8 mouse cellular contexts compared by ENCODE assay signal in the genomic region with DNA sequence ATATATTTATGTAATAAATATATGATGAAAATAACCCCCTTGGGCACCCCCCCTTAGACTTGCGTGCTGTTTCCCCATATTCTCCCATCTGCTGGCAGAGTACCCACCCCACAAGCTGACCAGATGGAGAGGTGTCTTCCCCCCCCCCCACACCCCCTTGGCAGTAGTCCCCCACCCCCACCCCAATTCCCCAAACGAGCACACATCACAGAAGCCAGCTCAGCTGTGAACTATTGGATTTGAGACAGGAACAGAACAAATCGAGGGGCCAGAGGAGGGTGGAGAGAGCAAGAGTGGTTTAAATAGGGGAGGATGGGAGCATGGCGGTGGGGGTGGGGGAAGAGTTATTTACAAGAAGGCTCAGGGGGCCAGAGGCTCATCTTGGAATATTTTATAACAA. TPM values are rescaled to one million over a fixed set of nuclear protein-coding genes. Genes with fewer than 3 reads are reported as not detected.
DNase-seq lines count a peak whose midpoint lies in the region; ATAC-seq lines count a peak whose summit lies in the region.

No protein-coding gene starts in this region.

- no peak for ATAC-seq in kidney, embryonic 15.5 days (replicated peaks; ENCODE audit: low FRiP score)
- no peak for ATAC-seq in embryonic facial prominence, embryonic 12.5 days (ENCODE audit: insufficient number of reproducible peaks, insufficient read depth, low FRiP score, low TSS enrichment)
- ATAC-seq in hindbrain, embryonic 12.5 days (ENCODE audit: low FRiP score): peak; percentile 20; the same call in 1 of the 2 replicates
- 0 out of 2 replicates have a peak, but pooled peaks have one; percentile 27 for ATAC-seq in midbrain, embryonic 12.5 days (ENCODE audit: low FRiP score, low read depth)
- no peak for ATAC-seq in monocyte, adult 5-6 weeks (replicated peaks; ENCODE audit: insufficient number of reproducible peaks, low FRiP score, low TSS enrichment, poor library complexity, severe bottlenecking)

- H3K27me3 ChIP-seq in kidney, embryonic 15.5 days: no peaks in the 10 kb centered on the region
- no peaks in the 10 kb centered on the region for H3K27me3 ChIP-seq in embryonic facial prominence, embryonic 12.5 days
- H3K27me3 ChIP-seq in hindbrain, embryonic 12.5 days: no peaks in the 10 kb centered on the region
- peaks cover under 1% of the 10 kb centered on the region; the same call in 1 of the 2 replicates for H3K27me3 ChIP-seq in midbrain, embryonic 12.5 days

- no peak for DNase-seq in kidney, adult 8-10 months
- no peak for DNase-seq in cerebellum, adult 8-10 months
- DNase-seq in layer of hippocampus, adult 9-10 months (ENCODE audit: low spot score): no peak

- no peaks in the 10 kb centered on the region for H3K9me3 ChIP-seq in kidney, embryonic 15.5 days (replicated peaks)
- H3K9me3 ChIP-seq in embryonic facial prominence, embryonic 12.5 days: no peaks in the 10 kb centered on the region
- no peaks in the 10 kb centered on the region for H3K9me3 ChIP-seq in hindbrain, embryonic 12.5 days (replicated peaks)
- H3K9me3 ChIP-seq in midbrain, embryonic 12.5 days: no peaks in the 10 kb centered on the region

- H3K4me1 ChIP-seq in kidney, embryonic 15.5 days: peaks cover 69% of the 10 kb centered on the region
- H3K4me1 ChIP-seq in embryonic facial prominence, embryonic 12.5 days: peaks cover 37% of the 10 kb centered on the region
- peaks cover 44% of the 10 kb centered on the region for H3K4me1 ChIP-seq in hindbrain, embryonic 12.5 days
- peaks cover 39% of the 10 kb centered on the region for H3K4me1 ChIP-seq in midbrain, embryonic 12.5 days

- peak overlapping the region; percentile 29 for H3K4me3 ChIP-seq in kidney, embryonic 15.5 days (replicated peaks)
- peak overlapping the region; percentile 16; the same call in 1 of the 2 replicates for H3K4me3 ChIP-seq in embryonic facial prominence, embryonic 12.5 days
- H3K4me3 ChIP-seq in hindbrain, embryonic 12.5 days: peak overlapping the region; percentile 6
- peak overlapping the region; percentile 30 for H3K4me3 ChIP-seq in midbrain, embryonic 12.5 days

- H3K9ac ChIP-seq in kidney, embryonic 15.5 days: 0 out of 2 replicates have a peak overlapping the region, but pooled peaks have one; percentile 36
- H3K9ac ChIP-seq in embryonic facial prominence, embryonic 12.5 days: no peak overlapping the region
- no peak overlapping the region; the same call in 1 of the 2 replicates for H3K9ac ChIP-seq in hindbrain, embryonic 12.5 days
- H3K9ac ChIP-seq in midbrain, embryonic 12.5 days (replicated peaks): peak overlapping the region; percentile 51; the same call in 1 of the 2 replicates

- H3K4me2 ChIP-seq in kidney, embryonic 15.5 days: peak overlapping the region; percentile 52
- H3K4me2 ChIP-seq in embryonic facial prominence, embryonic 12.5 days (replicated peaks): peak overlapping the region; percentile 40
- peak overlapping the region; percentile 42 for H3K4me2 ChIP-seq in hindbrain, embryonic 12.5 days (replicated peaks)
- peak overlapping the region; percentile 50 for H3K4me2 ChIP-seq in midbrain, embryonic 12.5 days (replicated peaks)

- H3K36me3 ChIP-seq in kidney, embryonic 15.5 days: peaks cover 47% of the 10 kb centered on the region
- H3K36me3 ChIP-seq in embryonic facial prominence, embryonic 12.5 days: peaks cover 41% of the 10 kb centered on the region
- H3K36me3 ChIP-seq in hindbrain, embryonic 12.5 days: peaks cover 54% of the 10 kb centered on the region
- H3K36me3 ChIP-seq in midbrain, embryonic 12.5 days: peaks cover 42% of the 10 kb centered on the region

- peak overlapping the region; percentile 85 for H3K27ac ChIP-seq in kidney, embryonic 15.5 days
- H3K27ac ChIP-seq in embryonic facial prominence, embryonic 12.5 days: peak overlapping the region; percentile 75; the same call in 1 of the 2 replicates
- H3K27ac ChIP-seq in hindbrain, embryonic 12.5 days: peak overlapping the region; percentile 86
- peak overlapping the region; percentile 86 for H3K27ac ChIP-seq in midbrain, embryonic 12.5 days (replicated peaks)

- WGBS in kidney, embryonic 15.5 days: 10% methylated on average over 4 of the region's 4 CpGs
- 30% methylated on average over 4 of the region's 4 CpGs for WGBS in embryonic facial prominence, embryonic 12.5 days
- WGBS in hindbrain, embryonic 12.5 days: 22% methylated on average over 4 of the region's 4 CpGs
- WGBS in midbrain, embryonic 12.5 days: 13% methylated on average over 4 of the region's 4 CpGs

RNA-seq across cellular contexts. Expression of a gene that starts 7.4 kb away (rescaled TPM):
- polyA plus RNA-seq in kidney, embryonic 15.5 days (2015; fragmentation: Nextera tagmentation; extraction: Ambion mirVana): 2.0 and 2.3 TPM in 2 replicates
- polyA plus RNA-seq in embryonic facial prominence, embryonic 12.5 days (2016; fragmentation: Nextera tagmentation; extraction: Ambion mirVana): 1.6 and 1.7 TPM in 2 replicates
- polyA plus RNA-seq in hindbrain, embryonic 12.5 days (2016; fragmentation: Nextera tagmentation; extraction: Ambion mirVana): 1.2 and 1.3 TPM in 2 replicates
- polyA plus RNA-seq in midbrain, embryonic 12.5 days (2016; fragmentation: Nextera tagmentation; extraction: Ambion mirVana): 1.2 and 1.5 TPM in 2 replicates
- 0.68 to 4.7 TPM (median 1.9 TPM) in 3 replicates for total RNA-seq in monocyte, adult 5-6 weeks (2017)

RNA-seq across cellular contexts. Expression of a gene that starts 27.3 kb away (rescaled TPM):
- 21.7 and 26.9 TPM in 2 replicates for polyA plus RNA-seq in kidney, embryonic 15.5 days (2015; fragmentation: Nextera tagmentation; extraction: Ambion mirVana)
- 29.1 and 34.3 TPM in 2 replicates for polyA plus RNA-seq in embryonic facial prominence, embryonic 12.5 days (2016; fragmentation: Nextera tagmentation; extraction: Ambion mirVana)
- polyA plus RNA-seq in hindbrain, embryonic 12.5 days (2016; fragmentation: Nextera tagmentation; extraction: Ambion mirVana): 67.2 and 68.4 TPM in 2 replicates
- polyA plus RNA-seq in midbrain, embryonic 12.5 days (2016; fragmentation: Nextera tagmentation; extraction: Ambion mirVana): 45.3 and 47.6 TPM in 2 replicates
- total RNA-seq in monocyte, adult 5-6 weeks (2017): 3.4 to 5.4 TPM (median 4.3 TPM) in 3 replicates

RNA-seq across cellular contexts. Expression of a gene that starts 27.6 kb away (rescaled TPM):
- 25.1 and 25.8 TPM in 2 replicates for polyA plus RNA-seq in kidney, embryonic 15.5 days (2015; fragmentation: Nextera tagmentation; extraction: Ambion mirVana)
- 35.2 and 35.6 TPM in 2 replicates for polyA plus RNA-seq in embryonic facial prominence, embryonic 12.5 days (2016; fragmentation: Nextera tagmentation; extraction: Ambion mirVana)
- polyA plus RNA-seq in hindbrain, embryonic 12.5 days (2016; fragmentation: Nextera tagmentation; extraction: Ambion mirVana): 38.8 and 40.4 TPM in 2 replicates
- 38.6 and 42.4 TPM in 2 replicates for polyA plus RNA-seq in midbrain, embryonic 12.5 days (2016; fragmentation: Nextera tagmentation; extraction: Ambion mirVana)
- 108 to 125 TPM (median 112 TPM) in 3 replicates for total RNA-seq in monocyte, adult 5-6 weeks (2017)

RNA-seq across cellular contexts. Expression of a gene that starts 37.0 kb away (rescaled TPM):
- 40.6 and 40.8 TPM in 2 replicates for polyA plus RNA-seq in kidney, embryonic 15.5 days (2015; fragmentation: Nextera tagmentation; extraction: Ambion mirVana)
- polyA plus RNA-seq in embryonic facial prominence, embryonic 12.5 days (2016; fragmentation: Nextera tagmentation; extraction: Ambion mirVana): 53.9 and 54.0 TPM in 2 replicates
- polyA plus RNA-seq in hindbrain, embryonic 12.5 days (2016; fragmentation: Nextera tagmentation; extraction: Ambion mirVana): 62.5 and 66.5 TPM in 2 replicates
- 65.5 and 74.2 TPM in 2 replicates for polyA plus RNA-seq in midbrain, embryonic 12.5 days (2016; fragmentation: Nextera tagmentation; extraction: Ambion mirVana)
- 47.5 to 51.5 TPM (median 49.5 TPM) in 3 replicates for total RNA-seq in monocyte, adult 5-6 weeks (2017)

RNA-seq across cellular contexts. Expression of a gene that starts 38.5 kb away (rescaled TPM):
- polyA plus RNA-seq in kidney, embryonic 15.5 days (2015; fragmentation: Nextera tagmentation; extraction: Ambion mirVana): 58.2 and 64.7 TPM in 2 replicates
- polyA plus RNA-seq in embryonic facial prominence, embryonic 12.5 days (2016; fragmentation: Nextera tagmentation; extraction: Ambion mirVana): 70.4 and 73.6 TPM in 2 replicates
- 85.0 and 86.9 TPM in 2 replicates for polyA plus RNA-seq in hindbrain, embryonic 12.5 days (2016; fragmentation: Nextera tagmentation; extraction: Ambion mirVana)
- polyA plus RNA-seq in midbrain, embryonic 12.5 days (2016; fragmentation: Nextera tagmentation; extraction: Ambion mirVana): 96.5 and 97.7 TPM in 2 replicates
- 10.9 to 25.7 TPM (median 22.4 TPM) in 3 replicates for total RNA-seq in monocyte, adult 5-6 weeks (2017)

Comparison
In these comparisons a context has a peak if more than half of its experiments do, and no peak if none do; other contexts are left out.
1. ATAC-seq: peak in hindbrain, embryonic 12.5 days (single experiment) and midbrain, embryonic 12.5 days (single experiment); none in kidney, embryonic 15.5 days (single experiment), embryonic facial prominence, embryonic 12.5 days (single experiment) and monocyte, adult 5-6 weeks (single experiment).
2. H3K9ac ChIP-seq: peak in kidney, embryonic 15.5 days (single experiment) and midbrain, embryonic 12.5 days (single experiment); none in embryonic facial prominence, embryonic 12.5 days (single experiment) and hindbrain, embryonic 12.5 days (single experiment).
3. Peak in every context shown above with its lines, with median percentiles within 50 percentile points of each other: H3K27ac ChIP-seq, H3K4me2 ChIP-seq and H3K4me3 ChIP-seq.